9 mouse cellular contexts compared by ENCODE assay signal in genomic region chr4:152119396-152120292, GRCm38 (mm10). TPM values are rescaled to one million over a fixed set of nuclear protein-coding genes. Genes with fewer than 3 reads are reported as not detected.
A peak's percentile ranks its signal among the peaks of the same experiment; 100 is the strongest.
DNase-seq lines count a peak whose midpoint lies in the region; ATAC-seq and TF ChIP-seq lines count a peak whose summit lies in the region.
"Had no signal": no experiment of that assay in that cellular context is flagged by ENCODE, and none has a peak within 500 bp of the region (broad histone marks: within the 10 kb centered on the region; RNA-seq: fewer than 3 reads in every experiment).

No protein-coding gene starts in this region.

- WGBS in forebrain, embryonic 14.5 days = 2% methylated on average over 39 of the region's 39 CpGs
- 31% methylated on average over 39 of the region's 39 CpGs for WGBS in kidney, adult 2 months
- WGBS in lung, postnatal 0 days = 14% methylated on average over 39 of the region's 39 CpGs
- 20% methylated on average over 39 of the region's 39 CpGs for WGBS in small intestine, adult 2 months

- peaks cover 95% of the 10 kb centered on the region for H3K27me3 ChIP-seq in forebrain, embryonic 14.5 days (replicated peaks; ENCODE audit: control insufficient read depth, insufficient read depth, low read length)
- H3K27me3 ChIP-seq in kidney, adult 2 months (replicated peaks; ENCODE audit: control insufficient read depth, insufficient read depth, low read length) = no peaks in the 10 kb centered on the region
- H3K27me3 ChIP-seq in lung, postnatal 0 days (replicated peaks; ENCODE audit: insufficient read depth, low read length) = peaks cover 30% of the 10 kb centered on the region
- peaks cover 30% of the 10 kb centered on the region for H3K27me3 ChIP-seq in small intestine, adult 2 months (ENCODE audit: control insufficient read depth, insufficient read depth, low read length)

- TF ChIP-seq CTCF in kidney, adult 2 months (conservative IDR thresholded peaks at IDR 0.05; ENCODE audit: insufficient read depth, insufficient read length, low read depth, low read length) = peak; percentile 45
- peak; percentile 80 for TF ChIP-seq CTCF in lung, postnatal 0 days (IDR thresholded peaks at IDR 0.05)
- peak; percentile 50; the same call in 1 of the 2 replicates for TF ChIP-seq CTCF in small intestine, adult 2 months (IDR thresholded peaks at IDR 0.05; ENCODE audit: extremely low read depth, insufficient read length, insufficient replicate concordance, low read depth, low read length)

- no peak for ATAC-seq in forebrain, embryonic 14.5 days
- peak; percentile 25 for ATAC-seq in lung, postnatal 0 days
- no peak for ATAC-seq in monocyte, adult 5-6 weeks (replicated peaks; ENCODE audit: insufficient number of reproducible peaks, low FRiP score, low TSS enrichment, poor library complexity, severe bottlenecking)

- 0 out of 2 replicates have a peak, but pooled peaks cover 3% of the 10 kb centered on the region for H3K36me3 ChIP-seq in forebrain, embryonic 14.5 days (ENCODE audit: control insufficient read depth, insufficient read depth, low read length)
- no peaks in the 10 kb centered on the region for H3K36me3 ChIP-seq in kidney, adult 2 months (ENCODE audit: control insufficient read depth, insufficient read depth, low read length)
- 0 out of 2 replicates have a peak, but pooled peaks cover 5% of the 10 kb centered on the region for H3K36me3 ChIP-seq in lung, postnatal 0 days (ENCODE audit: insufficient read depth, low read length)
- H3K36me3 ChIP-seq in small intestine, adult 2 months (ENCODE audit: control insufficient read depth, insufficient read depth, low read length) = peaks cover 8% of the 10 kb centered on the region

- H3K4me3 ChIP-seq in forebrain, embryonic 14.5 days (ENCODE audit: low read depth, low read length) = no peak overlapping the region; the same call in 1 of the 2 replicates
- no peak overlapping the region for H3K4me3 ChIP-seq in kidney, adult 2 months (ENCODE audit: insufficient read depth, low read depth, low read length)
- H3K4me3 ChIP-seq in lung, postnatal 0 days (ENCODE audit: low read depth, low read length) = 0 out of 2 replicates have a peak overlapping the region, but pooled peaks have one; percentile 2
- H3K4me3 ChIP-seq in small intestine, adult 2 months (ENCODE audit: low read depth, low read length) = no peak overlapping the region

- no peaks in the 10 kb centered on the region for H3K9me3 ChIP-seq in forebrain, embryonic 14.5 days (replicated peaks; ENCODE audit: control insufficient read depth, low read length)
- H3K9me3 ChIP-seq in lung, postnatal 0 days (ENCODE audit: low read length) = no peaks in the 10 kb centered on the region

- H3K4me2 ChIP-seq in forebrain, embryonic 14.5 days (ENCODE audit: low read length) = no peak overlapping the region
- H3K4me2 ChIP-seq in lung, postnatal 0 days (replicated peaks; ENCODE audit: low read depth, low read length) = no peak overlapping the region

- TF ChIP-seq EP300 in lung, postnatal 0 days (IDR thresholded peaks at IDR 0.05) = no peak

- peak; percentile 63 for DNase-seq in layer of hippocampus, adult 11-12 months (ENCODE audit: low spot score)
- DNase-seq in layer of hippocampus, postnatal 36 days = no peak
- DNase-seq in T-cell, adult 2 months (ENCODE audit: low spot score) = peak; percentile 56
- peak; percentile 52 for DNase-seq in forebrain, embryonic 14.5 days (ENCODE audit: low spot score)
- peak; percentile 57 for DNase-seq in kidney, adult 2 months
- DNase-seq in lung, postnatal 0 days (ENCODE audit: low spot score) = peak; percentile 65

- H3K9ac ChIP-seq in forebrain, embryonic 14.5 days (ENCODE audit: low read length) = peak overlapping the region; percentile 21; the same call in 1 of the 2 replicates
- no peak overlapping the region for H3K9ac ChIP-seq in lung, postnatal 0 days (replicated peaks; ENCODE audit: low read depth)

- H3K27ac ChIP-seq in forebrain, embryonic 14.5 days (ENCODE audit: low read depth, low read length) = no peak overlapping the region
- no peak overlapping the region for H3K27ac ChIP-seq in kidney, adult 2 months (ENCODE audit: insufficient read depth, low read depth, low read length)
- H3K27ac ChIP-seq in lung, postnatal 0 days (ENCODE audit: low read length) = no peak overlapping the region
- H3K27ac ChIP-seq in small intestine, adult 2 months (ENCODE audit: insufficient read depth, low read depth, low read length) = no peak overlapping the region

- no peak for TF ChIP-seq POLR2A in kidney, adult 2 months (IDR thresholded peaks at IDR 0.05; ENCODE audit: low read depth, low read length)
- no peak; the same call in 1 of the 2 replicates for TF ChIP-seq POLR2A in small intestine, adult 2 months (IDR thresholded peaks at IDR 0.05; ENCODE audit: low read depth, low read length)

- H3K4me1 ChIP-seq in forebrain, embryonic 14.5 days (ENCODE audit: control insufficient read depth, insufficient read depth, low read length) = no peaks in the 10 kb centered on the region; the same call in 1 of the 2 replicates
- H3K4me1 ChIP-seq in kidney, adult 2 months (ENCODE audit: control insufficient read depth, insufficient read depth, low read length) = no peaks in the 10 kb centered on the region
- peaks cover 26% of the 10 kb centered on the region for H3K4me1 ChIP-seq in lung, postnatal 0 days (ENCODE audit: insufficient read depth, low read depth, low read length)
- H3K4me1 ChIP-seq in small intestine, adult 2 months (ENCODE audit: control insufficient read depth, insufficient read depth, insufficient read length, low read length) = peaks cover 2% of the 10 kb centered on the region; the same call in 1 of the 2 replicates

RNA-seq across cellular contexts. Expression of gene Tnfrsf25, which starts 3.9 kb away (rescaled TPM):
- total RNA-seq in layer of hippocampus, postnatal 36 days (2021) = 10 to 100 TPM; 46.5 to 65.3 TPM
- polyA plus RNA-seq in forebrain, embryonic 14.5 days (2014; fragmentation: Nextera tagmentation; extraction: Ambion mirVana) = 0.62 and 1.3 TPM in 2 replicates
- polyA plus RNA-seq in kidney, adult 2 months (2012; rRNA removed) = 3.3 and 4.4 TPM in 2 replicates
- polyA plus RNA-seq in lung, postnatal 0 days (2015; fragmentation: Nextera tagmentation; extraction: Ambion mirVana) = 1.2 and 1.4 TPM in 2 replicates
- 1.9 and 3.8 TPM in 2 replicates for polyA plus RNA-seq in small intestine, adult 2 months (2012; rRNA removed)
- total RNA-seq in monocyte, adult 5-6 weeks (2017) = 1.3 to 4.7 TPM in 2 of 3 replicates, not detected in the other

RNA-seq across cellular contexts. Expression of gene Espn, which starts 32.5 kb away (rescaled TPM):
- total RNA-seq in layer of hippocampus, postnatal 36 days (2021) = 1 to 10 TPM; 1.4 to 1.5 TPM
- 0.19 TPM in 1 of 2 replicates, not detected in the other for polyA plus RNA-seq in forebrain, embryonic 14.5 days (2014; fragmentation: Nextera tagmentation; extraction: Ambion mirVana)
- 48.3 and 57.5 TPM in 2 replicates for polyA plus RNA-seq in kidney, adult 2 months (2012; rRNA removed)
- 2.0 and 3.1 TPM in 2 replicates for polyA plus RNA-seq in lung, postnatal 0 days (2015; fragmentation: Nextera tagmentation; extraction: Ambion mirVana)
- polyA plus RNA-seq in small intestine, adult 2 months (2012; rRNA removed) = 124 and 572 TPM in 2 replicates
- total RNA-seq in monocyte, adult 5-6 weeks (2017) = 0.53 to 2.0 TPM (median 0.78 TPM) in 3 replicates

RNA-seq across cellular contexts. Expression of gene Hes2, which starts 39.0 kb away (rescaled TPM):
- not detected for total RNA-seq in layer of hippocampus, postnatal 36 days (2021)
- polyA plus RNA-seq in forebrain, embryonic 14.5 days (2014; fragmentation: Nextera tagmentation; extraction: Ambion mirVana) = not detected in 2 replicates
- 0.81 and 1.0 TPM in 2 replicates for polyA plus RNA-seq in kidney, adult 2 months (2012; rRNA removed)
- 0.26 and 0.33 TPM in 2 replicates for polyA plus RNA-seq in lung, postnatal 0 days (2015; fragmentation: Nextera tagmentation; extraction: Ambion mirVana)
- polyA plus RNA-seq in small intestine, adult 2 months (2012; rRNA removed) = 8.3 and 51.7 TPM in 2 replicates
- not detected in 3 replicates for total RNA-seq in monocyte, adult 5-6 weeks (2017)
- total RNA-seq: layer of hippocampus, adult 8-10 months had no signal

RNA-seq across cellular contexts. Expression of gene Plekhg5, which starts 47.3 kb away (rescaled TPM):
- 100 to 1,000 TPM; 158 to 166 TPM for total RNA-seq in layer of hippocampus, postnatal 36 days (2021)
- polyA plus RNA-seq in forebrain, embryonic 14.5 days (2014; fragmentation: Nextera tagmentation; extraction: Ambion mirVana) = 5.0 and 7.1 TPM in 2 replicates
- 22.2 and 23.6 TPM in 2 replicates for polyA plus RNA-seq in kidney, adult 2 months (2012; rRNA removed)
- polyA plus RNA-seq in lung, postnatal 0 days (2015; fragmentation: Nextera tagmentation; extraction: Ambion mirVana) = 17.4 and 18.8 TPM in 2 replicates
- 7.0 and 15.7 TPM in 2 replicates for polyA plus RNA-seq in small intestine, adult 2 months (2012; rRNA removed)
- 2.5 to 8.2 TPM (median 5.6 TPM) in 3 replicates for total RNA-seq in monocyte, adult 5-6 weeks (2017)

RNA-seq across cellular contexts. Expression of gene Acot7, which starts 58.3 kb away (rescaled TPM):
- total RNA-seq in layer of hippocampus, postnatal 36 days (2021) = 100 to 1,000 TPM; 331 to 345 TPM
- 168 and 208 TPM in 2 replicates for polyA plus RNA-seq in forebrain, embryonic 14.5 days (2014; fragmentation: Nextera tagmentation; extraction: Ambion mirVana)
- polyA plus RNA-seq in kidney, adult 2 months (2012; rRNA removed) = 80.2 and 90.1 TPM in 2 replicates
- polyA plus RNA-seq in lung, postnatal 0 days (2015; fragmentation: Nextera tagmentation; extraction: Ambion mirVana) = 59.2 and 63.4 TPM in 2 replicates
- 30.0 and 33.4 TPM in 2 replicates for polyA plus RNA-seq in small intestine, adult 2 months (2012; rRNA removed)
- total RNA-seq in monocyte, adult 5-6 weeks (2017) = 18.1 to 62.4 TPM (median 30.9 TPM) in 3 replicates

Comparison
In these comparisons a context has a peak if more than half of its experiments do, and no peak if none do; other contexts are left out.
1. DNase-seq: peak in layer of hippocampus, adult 11-12 months (single experiment), T-cell, adult 2 months (single experiment), forebrain, embryonic 14.5 days (single experiment), kidney, adult 2 months (single experiment) and lung, postnatal 0 days (single experiment); none in layer of hippocampus, postnatal 36 days (0 of 2).
2. RNA of gene Espn, which starts 32.5 kb away (polyA plus RNA-seq): 124 to 572 TPM in small intestine, adult 2 months and 48.3 to 57.5 TPM in kidney, adult 2 months; 2.0 to 3.1 TPM in lung, postnatal 0 days and 0.19 TPM in forebrain, embryonic 14.5 days; every median in the first group is over 10 times any median in the second.
3. Peak in every context shown above with its lines, with median percentiles within 50 percentile points of each other: CTCF ChIP-seq.